Mouse (Mus musculus) liver (tissue): ENCODE measurements at regions not wholly inside any gene's neighbourhood (a gene's known extent, or its start where the extent isn't known, plus 50 kb on each side); places are given as distances from the start of the nearest gene placed in this dataset.
A peak's percentile ranks its signal among the peaks of the same experiment; 100 is the strongest.
"Not testable (repeated sequence)": the region's sequence is repeated elsewhere in the genome, so short reads cannot be mapped to it uniquely, and the experiment has no call there.

Source experiments
- DNase-seq: peaks from one replicate; pipeline ENCODE4 v3.0.0-alpha.2; 2020; ENCODE audit warnings: mixed read lengths

- no peak for DNase-seq
These were observed 197.8 kb upstream of the P2ry1 start for GRCm38 (mm10) chr3:60804711-60805293.

- no peak for DNase-seq
These were observed 190.7 kb upstream of the P2ry1 start for GRCm38 (mm10) chr3:60811924-60812323.

- no peak for DNase-seq
These were observed 189.1 kb upstream of the P2ry1 start for GRCm38 (mm10) chr3:60813485-60813884.

GRCm38 (mm10) chr3:60819684-60820281 is 182.8 kb upstream of the P2ry1 start:
- DNase-seq = peak; percentile 80

- DNase-seq = peak; percentile 33
These were observed 181.1 kb upstream of the P2ry1 start for GRCm38 (mm10) chr3:60821463-60821862.

- no peak for DNase-seq
These were observed 175.8 kb upstream of the P2ry1 start for GRCm38 (mm10) chr3:60826759-60827158.

- DNase-seq = peak; percentile 72
These were observed 170.2 kb upstream of the P2ry1 start for GRCm38 (mm10) chr3:60832385-60832784.

GRCm38 (mm10) chr3:60841895-60842294 is 160.7 kb upstream of the P2ry1 start:
- no peak for DNase-seq

GRCm38 (mm10) chr3:60845293-60845692 is 157.3 kb upstream of the P2ry1 start:
- no peak for DNase-seq

GRCm38 (mm10) chr3:60848437-60848836 is 154.2 kb upstream of the P2ry1 start:
- DNase-seq = no peak

GRCm38 (mm10) chr3:60853773-60854172 is 148.8 kb upstream of the P2ry1 start:
- no peak for DNase-seq

GRCm38 (mm10) chr3:60855734-60856133 is 146.9 kb upstream of the P2ry1 start:
- DNase-seq = no peak

GRCm38 (mm10) chr3:60858474-60859118 is 144.0 kb upstream of the P2ry1 start:
- DNase-seq = no peak

GRCm38 (mm10) chr3:60859119-60859515 is 143.5 kb upstream of the P2ry1 start:
- DNase-seq = no peak

GRCm38 (mm10) chr3:60876858-60877257 is 125.7 kb upstream of the P2ry1 start:
- not testable (repeated sequence) for DNase-seq

GRCm38 (mm10) chr3:60878880-60879279 is 123.7 kb upstream of the P2ry1 start:
- no peak for DNase-seq

- no peak for DNase-seq
These were observed 118.6 kb upstream of the P2ry1 start for GRCm38 (mm10) chr3:60884027-60884426.

- DNase-seq = no peak
These were observed 113.3 kb upstream of the P2ry1 start for GRCm38 (mm10) chr3:60889191-60889861.

- no peak for DNase-seq
These were observed 104.8 kb upstream of the P2ry1 start for GRCm38 (mm10) chr3:60897628-60898269.

- no peak for DNase-seq
These were observed 103.9 kb upstream of the P2ry1 start for GRCm38 (mm10) chr3:60898720-60899119.

- no peak for DNase-seq
These were observed 101.0 kb upstream of the P2ry1 start for GRCm38 (mm10) chr3:60901571-60901970.

- no peak for DNase-seq
These were observed 86.2 kb upstream of the P2ry1 start for GRCm38 (mm10) chr3:60916411-60916810.

- DNase-seq = no peak
These were observed 85.3 kb upstream of the P2ry1 start for GRCm38 (mm10) chr3:60917271-60917670.
